Mouse (Mus musculus) natural killer cell, adult 2 months (primary cell): ENCODE measurements around the gene Gm44596.
A peak's percentile ranks its signal among the peaks of the same experiment; 100 is the strongest.

Experiments used
- DNase-seq, 2 experiments: peaks; one replicate each; pipeline ENCODE4 v3.0.0; 2022; ENCODE audit warnings: low spot score in 2 of 2

Gm44596 gene

DNA sequence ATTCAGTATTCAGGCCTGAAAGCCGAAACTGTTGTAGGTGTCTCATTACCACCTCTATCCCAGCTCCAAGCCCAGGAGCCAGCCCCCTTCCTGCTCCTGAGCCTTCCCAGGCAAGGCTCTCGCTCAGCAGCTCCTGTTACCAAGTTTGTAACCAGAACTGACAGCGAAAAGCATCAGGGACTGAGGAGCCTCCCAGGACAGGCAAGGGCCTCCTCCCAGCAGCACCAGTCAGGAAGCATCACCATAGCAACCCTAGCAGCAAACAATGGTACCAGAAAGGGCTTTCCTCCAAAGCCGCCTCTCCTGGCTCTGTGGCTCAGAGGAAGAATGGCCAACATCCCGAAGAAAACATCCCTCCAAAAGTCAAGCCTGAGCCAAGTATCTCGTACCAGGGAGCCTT is at the start of gene Gm44596, which contains the start of gene Tex52:
Gene Gm44596 (plus strand): TSS at position 312 of the 400 bp plus-strand sequence.
Gene Tex52 (plus strand): TSS at position 265 of the 400 bp plus-strand sequence.
- DNase-seq = no peak

DNA sequence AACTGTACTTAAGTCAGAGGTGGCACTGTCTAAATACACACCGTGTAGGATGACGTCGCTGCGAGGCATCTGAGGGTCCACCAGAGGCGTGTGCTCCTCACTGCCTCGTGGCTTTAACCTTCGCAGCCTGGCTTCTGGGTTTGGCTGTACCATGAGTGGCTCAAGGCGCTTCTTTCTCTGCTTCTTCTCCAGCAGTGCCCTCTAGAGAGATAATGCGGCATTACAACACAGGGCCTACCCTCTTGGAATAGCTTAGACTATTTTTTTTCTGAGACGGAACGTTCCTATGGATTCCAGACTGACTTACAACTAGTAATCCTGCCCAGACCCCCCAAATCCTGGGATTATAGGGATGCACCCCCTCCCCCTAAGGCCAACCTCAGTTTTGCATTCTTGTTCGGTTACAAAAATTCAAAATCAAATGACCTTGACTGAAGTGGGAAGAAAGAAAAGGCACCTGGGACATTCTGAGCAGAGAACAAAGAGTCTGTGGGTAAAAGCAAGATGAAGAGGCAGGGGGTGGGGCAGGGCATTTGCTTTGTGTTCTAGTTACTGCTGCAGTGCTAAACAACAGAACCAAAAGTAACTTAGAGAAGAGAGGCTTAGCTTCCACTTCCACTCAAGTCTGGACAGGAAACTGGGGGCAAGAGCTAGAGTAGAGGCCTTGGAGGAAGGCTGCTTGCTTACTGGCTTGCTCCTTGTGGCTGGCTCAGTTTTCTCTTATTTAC is 40.7 kb upstream of the Gm44596 start:
- peak; percentile 9 to 52 for DNase-seq

DNA sequence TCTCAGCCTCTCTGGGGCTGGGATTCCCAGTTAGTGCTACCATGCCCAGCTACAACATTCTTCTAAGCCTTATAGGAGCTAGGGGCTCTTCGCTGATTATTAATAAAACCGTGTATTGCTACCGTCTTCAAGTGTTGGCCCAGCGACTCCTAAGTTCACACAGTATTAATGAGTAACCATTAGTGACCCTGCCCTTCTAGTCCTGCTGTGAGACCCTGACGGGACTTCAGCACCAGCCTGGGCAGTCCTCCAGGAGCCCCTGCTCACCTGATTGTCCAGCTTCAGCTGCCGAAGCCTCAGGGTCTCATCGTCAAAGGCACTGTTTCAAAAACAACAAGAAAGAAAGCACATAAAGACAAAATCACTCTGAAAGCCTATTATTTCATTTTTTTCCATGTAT is 37.8 kb upstream of the Gm44596 start:
- DNase-seq = no peak

DNA sequence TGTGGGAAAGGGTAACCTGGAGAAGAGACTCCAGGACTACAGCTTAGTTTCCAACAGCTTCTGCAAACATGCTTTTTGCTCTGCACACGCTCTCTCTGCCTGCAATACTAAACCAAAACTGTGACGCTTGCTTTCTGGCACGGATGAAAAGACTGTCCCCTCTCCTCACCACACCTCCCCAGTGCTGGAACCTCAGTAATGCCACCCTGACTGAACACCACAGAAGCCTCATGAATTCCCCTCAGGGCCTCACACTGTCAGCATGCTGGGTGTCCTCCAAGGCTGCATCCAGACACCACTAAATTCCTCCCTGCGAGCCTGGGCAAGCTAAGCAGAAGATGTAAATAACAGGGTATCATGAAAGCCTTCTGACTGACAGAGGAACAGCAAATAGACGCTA is 36.4 kb upstream of the Gm44596 start:
- DNase-seq = no peak

DNA sequence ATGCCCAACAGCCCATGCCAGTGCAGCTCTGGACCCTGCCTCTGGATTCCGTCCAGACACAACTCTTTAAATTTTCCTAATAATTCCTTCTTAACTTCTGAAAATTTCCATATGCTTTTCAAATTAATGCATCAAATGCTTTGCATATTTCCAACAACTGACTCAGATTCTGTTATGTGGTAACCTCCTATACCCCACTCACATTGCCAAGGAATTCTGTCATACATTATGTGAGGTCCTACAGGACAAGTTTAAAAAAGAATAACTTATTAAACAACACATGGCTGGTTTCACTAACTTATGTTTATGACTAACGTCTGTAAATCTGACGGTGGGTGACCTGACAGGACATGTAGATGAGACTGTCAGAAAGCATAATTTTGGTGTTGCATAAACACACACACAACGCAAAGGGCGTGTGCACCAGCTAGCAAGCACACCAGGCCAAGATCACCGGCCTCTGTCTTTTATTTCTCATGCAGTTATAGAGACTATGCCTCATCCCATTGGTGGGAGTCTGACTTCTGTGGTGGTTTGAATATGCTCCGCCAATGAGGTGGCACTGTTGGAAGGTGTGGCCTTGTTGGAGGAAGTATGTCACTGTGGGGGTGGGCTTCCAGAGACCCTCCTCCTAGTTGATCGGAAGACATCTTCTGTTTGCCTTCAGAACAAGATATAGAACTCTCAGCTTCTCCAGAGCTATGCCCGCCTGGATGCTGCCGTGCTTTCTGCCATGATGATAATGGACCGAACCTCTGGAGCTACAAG is 33.2 kb upstream of the Gm44596 start:
- DNase-seq = no peak

DNA sequence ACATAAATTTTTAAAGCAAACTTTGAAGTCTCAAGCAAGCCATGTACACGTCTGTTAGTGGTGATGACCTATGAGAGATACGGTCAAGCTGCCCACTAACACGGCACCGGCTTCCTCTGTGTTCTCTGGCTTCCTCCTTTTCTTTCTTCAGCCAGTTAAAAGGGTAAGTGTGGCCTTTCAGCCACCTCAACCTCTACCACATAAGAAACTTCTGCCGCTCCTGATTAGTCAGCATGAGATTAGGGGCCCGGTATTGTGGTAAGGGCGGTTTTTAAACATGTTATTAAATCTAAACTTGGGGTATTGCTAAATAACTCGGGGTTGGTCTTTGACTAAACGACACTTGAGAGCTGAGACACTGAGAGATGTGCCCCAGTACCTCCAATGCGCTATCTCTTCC is 29.7 kb upstream of the Gm44596 start:
- peak; percentile 15 to 39 for DNase-seq

DNA sequence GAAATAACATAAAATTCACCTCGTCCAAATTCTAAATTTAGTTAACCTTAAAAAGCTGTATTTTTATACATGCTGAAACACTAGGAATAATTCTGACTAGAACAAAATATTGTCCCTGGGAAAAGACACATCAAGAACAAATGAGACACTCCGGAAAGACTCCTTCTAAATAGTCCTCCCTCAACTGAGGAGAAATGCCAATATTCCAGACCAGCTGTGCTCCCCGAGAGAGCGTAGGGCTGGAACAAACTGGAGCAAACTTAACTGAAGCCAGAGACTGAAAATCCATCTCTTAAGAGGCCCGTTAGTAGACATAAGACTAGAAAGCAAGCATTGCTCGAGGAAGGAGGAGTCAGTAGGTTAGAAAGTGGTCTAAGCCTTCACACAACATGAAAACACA is 28.5 kb upstream of the Gm44596 start:
- no peak for DNase-seq

DNA sequence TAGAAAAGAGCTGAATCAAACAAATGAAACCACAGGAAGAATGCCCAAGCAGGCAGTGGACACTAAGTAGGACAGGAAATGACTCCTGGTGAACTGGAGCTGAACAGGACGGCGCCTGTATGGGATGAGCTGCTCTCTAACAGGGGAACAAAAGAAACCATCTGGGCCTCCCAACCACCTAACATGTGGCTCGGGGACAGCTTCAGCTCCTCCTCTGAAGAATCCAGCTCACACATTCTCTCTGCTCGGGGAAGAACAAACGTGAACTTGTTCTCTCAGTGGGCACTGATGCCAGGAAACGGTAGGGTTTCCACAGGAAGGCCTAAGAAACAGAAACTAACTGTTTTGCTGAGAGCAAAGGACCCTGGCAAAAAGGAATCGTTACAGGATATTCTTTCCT is 25.6 kb upstream of the Gm44596 start:
- no peak for DNase-seq

DNA sequence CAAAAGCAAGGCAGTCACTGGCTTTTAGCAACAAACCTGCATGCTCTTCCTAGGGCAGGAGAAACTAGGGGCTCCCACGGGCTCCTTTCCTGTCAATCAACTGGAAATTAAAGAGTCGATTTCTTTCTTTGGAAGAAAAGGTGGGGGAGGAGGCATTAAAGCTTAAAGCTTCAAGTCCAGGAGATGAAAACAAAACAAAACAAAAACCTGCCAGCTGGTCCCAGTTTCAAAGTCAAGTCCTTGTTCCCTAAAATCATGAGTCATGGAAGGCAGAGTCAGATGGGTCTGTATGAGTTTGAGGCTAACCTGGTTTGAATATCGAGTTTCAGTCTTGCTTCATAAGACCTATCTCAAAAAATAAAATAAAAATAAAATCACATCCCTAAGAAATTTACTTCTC is 21.2 kb upstream of the Gm44596 start:
- no peak for DNase-seq

DNA sequence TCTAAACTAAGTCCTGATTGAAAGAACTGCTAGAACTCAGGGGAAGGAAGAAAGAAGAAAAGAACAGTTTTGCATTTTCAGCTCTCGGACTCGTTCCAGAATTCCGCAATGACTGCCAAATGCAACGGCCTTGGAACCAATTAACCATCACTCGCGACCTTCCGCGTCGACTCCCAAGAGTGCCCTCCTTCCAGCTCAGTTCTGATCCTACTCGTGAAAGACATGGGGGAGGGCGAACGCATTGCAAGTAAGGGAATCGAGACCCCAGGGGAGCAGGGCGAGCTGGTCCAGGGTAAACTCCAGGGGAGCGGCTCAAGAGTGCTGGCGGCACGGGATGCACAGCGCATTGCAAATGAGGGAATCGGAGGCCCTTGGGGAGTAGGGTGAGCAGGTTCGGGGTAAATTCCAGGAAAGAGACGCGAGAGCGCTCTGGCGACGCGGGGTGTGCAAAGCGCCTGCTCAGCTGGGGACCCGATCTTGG is 20.1 kb upstream of the Gm44596 start:
- no peak for DNase-seq

DNA sequence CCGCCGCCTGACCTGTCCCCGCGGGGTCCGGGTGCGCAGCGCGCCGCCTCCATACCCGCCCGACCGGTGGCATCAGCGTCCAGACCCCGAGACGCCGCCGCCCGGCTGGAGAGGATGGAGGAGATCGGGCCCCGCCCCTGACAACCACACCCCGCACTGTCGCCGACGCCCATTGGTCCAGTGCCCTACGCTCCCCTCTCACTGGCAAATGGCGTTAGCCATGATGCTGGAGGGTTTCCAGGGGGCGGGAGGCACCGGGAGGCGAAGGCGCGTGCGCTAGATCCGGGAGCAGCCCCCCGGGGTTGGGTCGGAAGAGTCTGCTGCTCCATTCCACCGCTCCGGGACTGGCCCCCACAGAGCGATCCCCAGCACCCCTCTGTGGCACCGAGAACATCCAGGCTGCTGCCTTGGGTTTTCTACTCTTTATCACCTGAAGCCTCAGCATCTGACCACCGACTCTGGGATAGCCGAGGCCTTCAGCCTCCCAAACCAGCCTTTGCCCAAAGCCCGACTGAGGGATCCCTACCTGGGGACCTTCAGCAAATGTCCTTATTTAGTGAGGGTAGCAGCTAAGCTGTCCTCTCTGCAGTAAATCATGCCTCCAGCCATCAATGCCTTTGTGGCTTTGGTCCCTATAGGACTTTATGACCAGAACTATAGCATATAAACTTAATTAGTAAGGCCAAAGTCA is 19.4 kb upstream of the Gm44596 start, which contains the start of gene Tulp3:
Gene Tulp3 (minus strand): TSS at position 126 of the 691 bp plus-strand sequence.
- peak; percentile 44 to 74 for DNase-seq

DNA sequence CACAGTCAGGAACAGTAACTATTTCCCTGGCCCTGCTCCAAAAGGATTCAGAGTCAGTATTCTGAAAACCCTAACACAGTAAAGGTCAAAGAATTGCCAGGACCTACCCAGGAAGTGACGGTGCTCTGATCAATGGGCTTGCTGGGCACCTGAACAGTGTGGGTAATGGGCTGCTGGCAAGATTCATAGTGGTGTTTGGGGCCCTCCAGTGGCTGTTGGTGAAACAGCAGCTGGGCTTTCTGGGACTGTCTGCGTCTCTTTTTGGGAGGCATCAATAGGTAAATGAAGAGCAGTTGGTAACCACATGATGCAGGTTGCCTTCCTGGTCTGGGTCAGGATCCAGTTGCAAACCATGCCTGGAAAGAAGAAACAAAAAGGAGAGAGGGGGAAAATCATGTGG is 16.3 kb upstream of the Gm44596 start:
- DNase-seq = peak; percentile 34 to 65

DNA sequence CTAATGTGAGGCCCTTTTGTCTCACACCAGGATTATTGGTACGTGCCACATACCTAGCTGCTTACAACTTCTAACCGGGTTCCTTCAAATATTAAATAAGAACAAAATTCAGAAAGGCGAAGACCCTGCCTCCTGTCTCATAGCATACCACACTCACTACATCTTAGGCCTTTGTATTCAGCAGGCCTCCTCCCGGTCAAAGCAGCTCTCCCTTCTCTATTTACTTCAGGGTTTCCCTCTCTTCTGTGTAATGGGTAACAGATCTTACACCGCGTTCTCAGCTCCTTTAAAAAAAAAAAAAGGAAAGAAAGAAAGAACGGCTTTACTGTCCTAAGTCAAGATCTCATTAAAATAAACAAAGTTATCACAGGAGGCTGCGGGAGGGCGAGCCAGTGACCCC is 13.4 kb upstream of the Gm44596 start:
- no peak for DNase-seq

DNA sequence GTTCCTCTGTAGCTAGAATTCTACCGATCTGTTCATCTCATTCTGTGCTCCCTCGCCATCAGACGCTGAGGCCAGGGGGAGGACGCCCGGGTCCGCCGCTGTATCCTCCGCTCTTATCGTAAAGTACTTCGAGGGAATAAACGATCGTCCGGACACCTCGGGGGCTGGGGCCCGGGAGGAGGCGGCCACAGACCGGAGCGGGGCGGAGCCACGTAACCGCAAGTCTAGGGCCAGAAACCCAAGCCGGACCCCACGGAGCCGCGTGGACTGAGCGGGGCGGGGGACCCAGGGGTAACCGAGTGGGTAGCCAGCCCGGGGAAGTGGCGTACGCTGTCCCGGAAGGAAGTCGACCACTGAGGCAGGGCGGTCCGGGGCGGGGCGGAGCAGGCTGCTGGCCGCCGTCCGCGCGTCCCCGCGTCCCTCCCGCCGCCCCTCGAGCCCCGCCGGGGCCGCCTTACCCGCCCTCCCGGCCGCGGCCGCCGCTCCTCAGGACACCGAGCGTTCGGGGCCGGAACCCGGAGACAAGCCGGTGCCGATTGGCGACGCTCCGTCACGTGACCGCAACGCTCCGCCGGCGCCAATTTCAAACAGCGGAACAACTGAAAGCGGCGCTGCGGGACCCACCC is 12.8 kb upstream of the Gm44596 start, which contains the start of the genes Rhno1 and Foxm1:
Gene Rhno1 (minus strand): TSS at position 531 of the 626 bp plus-strand sequence.
Gene Foxm1 (plus strand): TSS at position 587 of the 626 bp plus-strand sequence.
- DNase-seq = peak; percentile 71 to 77

DNA sequence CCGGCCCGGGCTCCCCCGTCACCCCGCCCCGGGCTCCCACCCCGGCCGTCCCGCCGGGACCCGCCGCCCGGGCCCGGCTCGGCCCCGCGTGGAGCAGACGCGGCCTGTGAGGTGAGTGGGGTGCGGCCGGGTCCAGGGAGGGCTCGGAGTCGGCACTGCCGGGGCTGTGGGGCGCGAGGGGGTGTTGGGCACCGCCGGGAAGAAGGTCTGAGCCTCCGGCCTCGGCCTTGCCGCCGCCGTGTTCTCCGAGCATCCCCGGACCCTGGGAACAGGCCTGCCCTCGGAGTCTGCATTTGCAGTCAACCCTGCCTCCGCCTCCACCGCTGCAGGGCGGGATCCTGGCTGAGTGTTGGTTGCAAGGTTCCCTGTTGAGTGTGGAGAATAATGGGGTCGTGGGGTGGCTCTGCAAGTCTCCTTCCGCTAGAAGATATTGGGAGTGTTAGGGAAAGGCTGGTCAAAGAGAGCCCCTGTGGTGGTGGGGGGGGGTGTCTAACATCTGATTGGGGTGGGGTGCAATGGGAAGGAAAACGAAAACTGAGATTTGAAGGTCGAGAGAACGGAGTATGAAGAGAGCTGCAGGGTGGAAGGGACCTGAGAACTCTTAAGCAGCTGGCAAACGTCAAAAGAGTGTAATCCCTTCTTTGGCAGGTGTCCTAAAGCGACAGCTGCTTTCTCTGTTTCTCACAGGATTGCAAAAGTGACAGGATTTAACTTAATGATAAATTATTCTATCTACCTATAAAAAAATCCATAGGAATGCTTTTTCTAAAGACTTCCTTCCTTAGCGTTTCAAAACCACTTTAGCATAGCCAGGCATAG is 12.1 kb upstream of the Gm44596 start:
- no peak for DNase-seq

DNA sequence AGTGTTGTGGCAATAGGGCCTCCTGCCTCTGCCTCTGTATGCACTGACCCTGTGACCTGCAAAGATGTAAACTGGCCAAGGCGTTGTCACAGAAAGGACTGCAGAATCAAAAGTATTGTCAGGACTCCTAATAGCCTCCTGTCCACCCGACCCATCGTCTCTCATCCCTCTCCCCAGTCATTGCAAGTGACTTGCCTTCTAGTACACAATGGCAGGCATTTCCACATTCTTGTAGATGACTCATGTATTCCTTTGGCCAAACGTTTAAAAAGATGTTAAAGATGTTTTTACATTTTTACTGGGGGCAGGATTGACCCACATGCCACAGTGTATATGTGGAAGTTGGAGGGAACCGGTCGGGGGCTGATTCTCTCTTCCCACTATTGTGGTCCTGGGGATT is 10.6 kb upstream of the Gm44596 start:
- no peak for DNase-seq

DNA sequence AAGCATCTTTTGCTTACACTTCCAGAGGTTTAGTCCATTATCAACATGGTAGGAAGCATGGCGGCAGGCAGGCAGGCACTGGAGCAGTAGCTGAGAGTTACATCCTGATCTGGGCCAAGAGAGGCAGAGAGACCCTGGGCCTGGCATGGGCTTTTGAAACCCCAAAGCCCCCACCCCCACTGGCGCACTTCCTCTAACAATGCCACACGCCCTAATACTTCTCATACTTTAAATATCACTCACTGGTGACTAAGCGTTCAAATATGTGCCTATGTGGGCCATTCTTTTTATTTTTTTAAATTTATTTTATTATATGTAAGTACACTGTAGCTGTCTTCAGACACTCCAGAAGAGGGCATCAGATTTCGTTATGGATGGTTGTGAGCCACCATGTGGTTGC is 8.8 kb upstream of the Gm44596 start:
- no peak for DNase-seq

DNA sequence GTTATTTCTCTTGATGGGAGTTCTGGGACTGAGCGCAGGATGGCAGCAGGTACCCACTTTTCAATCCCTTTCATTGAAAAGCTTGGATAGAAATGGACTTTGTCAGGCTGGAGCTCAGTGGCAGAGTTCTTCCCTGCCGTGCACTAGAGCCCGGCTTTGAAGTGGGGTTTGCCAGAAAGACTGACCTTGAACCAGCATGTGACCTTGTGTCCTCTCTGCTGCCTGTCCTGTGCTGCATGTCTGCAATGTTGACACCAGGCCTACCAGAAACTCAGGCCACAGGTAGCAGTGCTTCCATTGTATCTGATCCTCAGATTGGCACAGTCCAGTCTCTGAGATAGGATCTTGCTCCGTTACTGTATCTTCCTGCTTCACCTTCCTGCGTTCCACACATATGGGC is 5.3 kb upstream of the Gm44596 start:
- DNase-seq = no peak

DNA sequence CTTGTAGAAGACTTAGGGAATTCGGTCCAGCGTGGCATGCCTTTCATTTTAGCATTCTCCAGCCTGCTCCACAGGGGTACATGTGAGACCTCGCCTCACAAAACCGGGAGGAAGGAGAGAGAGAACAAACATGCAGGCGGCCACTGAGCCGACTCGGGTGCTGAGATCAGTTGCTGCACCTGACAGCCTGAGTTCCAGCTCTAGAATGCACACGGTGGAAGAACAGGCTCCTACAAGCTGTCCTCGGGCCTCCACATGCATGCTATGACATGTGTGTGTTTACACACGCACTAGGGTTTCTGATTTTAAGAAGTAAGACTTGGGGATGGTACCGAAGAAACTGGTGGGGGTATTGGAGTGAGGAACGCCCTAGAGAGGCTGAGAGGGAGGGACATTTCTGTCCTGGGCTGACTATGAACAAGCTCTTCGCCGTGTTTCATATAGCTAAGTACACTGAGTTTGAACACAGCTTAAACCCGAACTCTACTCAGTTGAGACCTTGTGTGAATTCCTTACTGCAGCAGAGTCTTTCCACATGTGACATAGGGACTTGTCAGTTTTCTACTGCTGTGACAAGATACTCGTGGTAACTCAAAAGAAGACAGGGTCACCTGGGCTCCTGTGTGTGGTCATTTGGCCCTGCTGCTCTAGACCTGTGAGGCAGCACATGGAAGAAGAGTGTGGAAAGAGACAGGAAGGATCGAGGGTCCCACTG is 1.2 kb downstream of the Gm44596 start:
- no peak for DNase-seq

DNA sequence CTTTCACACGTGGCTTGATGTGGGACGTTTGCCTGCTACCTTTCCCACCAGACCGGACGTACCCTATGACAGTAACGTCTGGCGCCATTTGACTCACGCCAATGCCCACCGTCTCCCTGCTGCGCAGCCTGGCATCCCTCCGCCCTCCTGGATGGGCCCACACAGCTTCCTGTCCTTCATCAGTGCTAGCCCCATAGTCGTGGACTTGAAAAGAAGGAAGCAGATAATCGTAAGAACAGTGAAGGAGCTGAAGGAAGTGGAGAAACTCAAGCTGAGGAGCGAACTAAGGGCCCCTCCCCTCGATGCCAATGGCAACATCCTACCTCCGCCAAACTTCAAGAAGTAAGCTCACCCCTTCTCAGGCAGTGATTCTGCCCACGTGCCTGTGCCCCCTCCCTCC is 4.3 kb downstream of the Gm44596 start:
- DNase-seq = no peak
